Mouse (Mus musculus) heart, postnatal 14 days (tissue): Measurements from ENCODE around the gene Obox6. TPM values are rescaled to one million over a fixed set of nuclear protein-coding genes. Genes with fewer than 3 reads are reported as not detected.
A peak's percentile ranks its signal among the peaks of the same experiment; 100 is the strongest.

Experiments
- DNase-seq, 2 experiments: peaks; one replicate each; pipeline ENCODE4 v3.0.0; 2021 to 2022
- intact Hi-C: fragments of 180-260 bp; cut with DNase I; formaldehyde crosslinking; loops from one replicate; pipeline ENCODE4 v1.15.1; 2025
- long read RNA-seq, 2 experiments: library from polyadenylated mRNA; stranded (forward); transcript quantifications; one replicate each; pipeline ENCODE4 v2.0.0; 2021
- total RNA-seq, 2 experiments: library from RNA; stranded (reverse); gene quantifications; 2 replicates each; pipeline ENCODE4 v1.2.3; 2021

Obox6 gene
- not detected for total RNA-seq
- long read RNA-seq, experiment 1, result 0 reads
- long read RNA-seq, experiment 2, result 0 reads

DNA sequence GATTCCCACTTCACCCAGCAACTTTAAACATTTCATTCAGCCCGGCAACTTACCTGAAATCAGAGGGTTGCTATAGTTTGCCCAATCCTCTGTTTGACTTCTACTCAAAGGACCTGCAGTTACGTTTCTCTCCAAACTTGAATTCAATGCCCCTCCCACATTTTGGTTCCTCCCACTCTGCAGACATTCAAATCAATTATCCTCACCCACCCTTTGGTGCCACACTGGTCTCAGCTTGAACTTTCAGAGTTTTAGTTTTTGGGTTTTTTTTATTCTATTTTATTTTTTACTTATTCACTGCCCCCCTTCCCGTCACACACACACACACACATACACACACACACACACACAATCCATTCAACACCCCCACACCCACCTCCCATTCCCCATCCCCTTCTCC is at the start of gene Obox6:
TSS of gene Obox6 (minus strand) at position 101 of the 400 bp plus-strand sequence.
- DNase-seq, result no peak
- intact Hi-C loops, result no loop called here

- intact Hi-C loops, result no loop called here
- DNase-seq, result no peak
Observed at GRCm38 (mm10) chr7:15884127-15884526, 44.6 kb upstream of the Obox6 start.

DNA sequence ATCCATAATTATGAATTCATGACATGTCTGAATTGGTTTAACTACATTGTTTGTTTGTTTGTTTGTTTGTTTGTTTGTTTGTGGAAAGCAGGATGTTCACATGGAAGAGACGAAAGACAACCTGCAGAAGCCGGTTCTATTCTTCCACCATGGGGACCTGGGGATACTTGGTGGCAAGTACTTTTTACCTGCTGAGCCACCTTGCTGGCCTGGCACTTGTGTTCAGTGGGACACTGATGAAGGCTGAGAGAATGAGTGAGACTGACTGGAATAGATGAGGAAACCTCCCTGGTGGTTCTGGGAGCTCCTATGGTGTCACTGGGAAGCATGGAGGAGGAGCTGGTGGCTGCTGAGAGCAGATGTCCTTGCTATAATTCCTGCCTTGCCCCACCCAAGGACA is 42.8 kb upstream of the Obox6 start, which contains the start of gene Crxos:
TSS of gene Crxos (plus strand) at position 301 of the 400 bp plus-strand sequence.
- intact Hi-C loops, result no loop called here
- no peak for DNase-seq

DNA sequence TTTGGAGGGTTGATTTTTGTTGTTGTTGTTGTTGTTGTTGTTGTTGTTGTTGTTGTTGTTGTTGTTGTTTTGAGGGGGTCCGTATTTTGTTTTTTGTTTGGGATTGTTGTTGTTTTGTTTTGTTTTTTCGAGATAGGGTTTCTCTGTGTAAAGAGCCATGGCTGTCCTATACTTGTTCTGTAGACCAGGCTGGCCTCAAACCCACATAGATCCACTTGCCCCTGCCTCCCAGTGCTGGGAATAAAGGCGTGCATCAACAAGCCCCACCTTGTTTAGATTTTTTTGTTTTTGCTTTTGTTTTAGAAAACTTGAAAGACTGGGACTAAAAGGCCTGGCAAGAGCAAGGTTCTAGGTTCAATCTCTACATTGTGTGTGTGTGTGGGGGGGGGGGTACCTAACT is 42.4 kb upstream of the Obox6 start:
- intact Hi-C loops, result no loop called here
- no peak for DNase-seq

DNA sequence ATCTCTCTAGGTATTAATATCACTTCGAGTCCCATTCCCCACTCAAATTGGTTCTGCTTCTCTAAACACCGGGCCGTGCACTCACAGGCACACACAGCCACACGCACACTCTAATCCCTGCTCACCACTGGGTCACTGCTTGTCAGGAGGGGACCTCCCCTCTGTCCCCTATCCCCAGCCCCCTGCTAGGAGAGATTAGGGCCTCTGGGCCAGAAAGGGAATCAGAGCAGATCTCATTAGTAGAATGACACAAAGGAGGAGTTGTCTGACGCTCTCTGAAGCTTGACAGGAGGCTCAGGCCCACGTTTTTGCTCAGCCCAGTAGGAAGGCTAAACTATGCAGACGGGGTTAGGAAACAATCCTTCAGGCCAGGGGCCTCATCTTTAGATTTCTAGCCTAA is 41.9 kb upstream of the Obox6 start:
- intact Hi-C loops, result no loop called here
- no peak for DNase-seq

- intact Hi-C loops, result no loop called here
- no peak for DNase-seq
Observed at GRCm38 (mm10) chr7:15879756-15880155, 40.3 kb upstream of the Obox6 start, which contains the start of gene Crx. Gene Crx, minus strand, starts transcription at chr7:15879968.

DNA sequence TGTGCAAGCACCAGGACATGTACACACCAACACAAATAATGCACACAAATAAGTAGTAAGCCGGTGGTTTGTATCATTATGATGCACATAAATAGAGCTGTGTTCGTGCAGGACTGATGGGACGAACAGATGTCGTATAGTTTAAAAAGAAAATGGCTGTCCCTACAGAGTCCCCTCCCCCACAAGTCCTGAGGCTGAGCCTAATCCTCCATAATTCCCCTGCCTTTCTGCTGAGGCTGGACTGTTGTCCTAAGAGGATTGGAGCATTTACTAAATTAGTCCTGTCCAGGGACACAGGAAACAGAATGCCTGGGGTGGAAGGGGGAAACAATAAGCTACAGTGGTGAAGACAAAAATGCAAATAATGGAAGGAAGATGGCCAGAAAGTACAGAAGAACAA is 24.6 kb upstream of the Obox6 start:
- intact Hi-C loops, result no loop called here
- DNase-seq, result no peak

DNA sequence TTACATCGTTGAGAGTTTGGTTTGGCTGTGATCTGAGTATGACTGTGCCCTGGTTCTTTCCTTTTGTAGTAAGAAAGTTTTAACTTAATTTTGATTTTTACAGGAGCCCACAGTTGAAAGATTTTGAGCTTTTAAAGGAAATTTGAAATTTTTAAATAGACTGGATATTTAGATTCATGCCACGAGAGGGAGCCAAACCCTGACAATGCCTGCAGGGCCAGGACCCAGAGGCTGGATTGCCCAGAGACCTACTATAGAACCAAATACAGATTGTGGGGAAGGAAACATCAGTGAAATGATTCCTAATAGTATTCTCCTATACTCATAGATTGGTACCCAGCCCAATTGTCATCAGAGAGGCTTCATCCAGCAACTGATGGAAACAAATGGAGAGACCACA is 20.2 kb upstream of the Obox6 start:
- peak in 1 of 2 experiments; percentile 13 for DNase-seq
- intact Hi-C loops, result loop anchor here (5.0 kb wide), 1 partner anchor 53 kb away; no protein-coding TSS in a partner anchor

Other genes starting within 250 kb of the Obox6 start
- not detected for gene Obox3, start 199.8 kb downstream of the Obox6 start, total RNA-seq
- not detected for gene Obox5, start 89.5 kb downstream of the Obox6 start, total RNA-seq
- not detected for gene Crx, start 40.3 kb upstream of the Obox6 start, total RNA-seq
- gene Crxos, start 42.9 kb upstream of the Obox6 start, total RNA-seq, result not detected
- 100 to 1,000 TPM; 149 to 162 TPM for gene Selenow, start 82.7 kb upstream of the Obox6 start, total RNA-seq
- gene Nop53, start 106.4 kb upstream of the Obox6 start, total RNA-seq, result 100 to 1,000 TPM; 129 to 137 TPM
- gene Ehd2, start 127.9 kb upstream of the Obox6 start, total RNA-seq, result 100 to 1,000 TPM; 172 to 182 TPM
- 1 to 10 TPM; 9.1 to 9.7 TPM for gene Bicra, start 208.2 kb upstream of the Obox6 start, total RNA-seq
- gene Zfp541, start 222.1 kb upstream of the Obox6 start, total RNA-seq, result not detected